Mouse (Mus musculus): ENCODE results near the gene Arhgap28.
"Not testable (repeated sequence)": the region's sequence is repeated elsewhere in the genome, so short reads cannot be mapped to it uniquely, and the experiment has no call there.

Arhgap28 gene

DNA sequence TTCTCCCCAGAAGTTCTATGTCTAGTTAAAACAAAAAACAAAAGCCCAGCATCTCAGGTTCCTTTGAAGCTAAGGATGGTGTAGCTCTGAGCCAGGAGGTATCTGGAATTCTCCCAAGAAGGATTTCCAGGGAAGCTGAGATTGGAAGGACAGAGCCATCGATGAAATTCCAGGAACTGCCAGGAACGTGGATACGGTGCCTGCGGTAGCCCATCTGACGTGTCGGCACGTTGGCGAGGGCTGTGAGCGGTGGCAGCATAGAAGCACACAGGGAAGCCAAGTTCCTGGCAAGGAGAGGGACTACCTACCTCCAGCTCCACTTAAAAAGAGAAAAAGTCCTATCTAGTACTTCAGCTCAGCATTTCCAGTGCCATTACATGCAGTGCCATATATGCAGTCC, 115.8 kb downstream of the Arhgap28 start:
- no peak for DNase-seq (ENCODE audit: low read depth, low spot score)

DNA sequence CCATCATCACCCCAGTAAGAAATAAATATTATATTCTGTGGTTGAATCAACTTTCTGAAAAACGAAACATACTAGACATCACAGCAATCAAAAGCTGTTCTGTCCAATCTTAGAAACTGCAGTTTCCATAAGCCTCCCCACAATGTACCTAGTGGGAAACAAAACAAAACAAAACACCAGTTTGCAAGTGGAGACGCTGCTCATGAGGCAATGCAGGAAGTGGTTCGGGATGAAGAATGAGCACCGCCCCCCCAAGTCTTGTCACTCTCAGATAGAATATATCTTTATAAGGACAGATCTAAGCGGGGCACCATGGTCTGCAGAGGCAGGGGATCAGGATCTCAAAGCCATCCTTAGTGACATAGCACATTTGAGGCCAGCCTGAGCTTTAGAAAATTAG, 117.6 kb downstream of the Arhgap28 start:
- DNase-seq (ENCODE audit: low read depth, low spot score) = no peak

DNA sequence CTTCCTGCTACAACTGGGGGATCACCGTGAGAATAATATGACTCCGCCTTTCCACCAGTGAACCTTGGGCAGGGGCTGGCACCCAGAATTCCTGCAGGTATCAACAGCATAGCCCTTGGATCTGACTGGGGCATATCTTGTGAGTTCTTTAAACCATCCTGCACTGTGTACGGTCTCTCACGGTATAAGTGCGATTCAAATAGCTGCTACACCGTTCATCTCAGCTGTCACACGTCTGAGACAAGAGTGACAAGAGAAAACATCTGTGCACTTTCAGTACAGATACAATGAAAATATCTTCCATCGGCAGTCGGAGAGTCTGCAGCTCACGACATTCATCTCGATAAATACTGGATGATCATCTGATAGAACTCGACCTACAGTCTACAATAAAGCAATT, 126.3 kb downstream of the Arhgap28 start:
- DNase-seq (ENCODE audit: low read depth, low spot score) = no peak

DNA sequence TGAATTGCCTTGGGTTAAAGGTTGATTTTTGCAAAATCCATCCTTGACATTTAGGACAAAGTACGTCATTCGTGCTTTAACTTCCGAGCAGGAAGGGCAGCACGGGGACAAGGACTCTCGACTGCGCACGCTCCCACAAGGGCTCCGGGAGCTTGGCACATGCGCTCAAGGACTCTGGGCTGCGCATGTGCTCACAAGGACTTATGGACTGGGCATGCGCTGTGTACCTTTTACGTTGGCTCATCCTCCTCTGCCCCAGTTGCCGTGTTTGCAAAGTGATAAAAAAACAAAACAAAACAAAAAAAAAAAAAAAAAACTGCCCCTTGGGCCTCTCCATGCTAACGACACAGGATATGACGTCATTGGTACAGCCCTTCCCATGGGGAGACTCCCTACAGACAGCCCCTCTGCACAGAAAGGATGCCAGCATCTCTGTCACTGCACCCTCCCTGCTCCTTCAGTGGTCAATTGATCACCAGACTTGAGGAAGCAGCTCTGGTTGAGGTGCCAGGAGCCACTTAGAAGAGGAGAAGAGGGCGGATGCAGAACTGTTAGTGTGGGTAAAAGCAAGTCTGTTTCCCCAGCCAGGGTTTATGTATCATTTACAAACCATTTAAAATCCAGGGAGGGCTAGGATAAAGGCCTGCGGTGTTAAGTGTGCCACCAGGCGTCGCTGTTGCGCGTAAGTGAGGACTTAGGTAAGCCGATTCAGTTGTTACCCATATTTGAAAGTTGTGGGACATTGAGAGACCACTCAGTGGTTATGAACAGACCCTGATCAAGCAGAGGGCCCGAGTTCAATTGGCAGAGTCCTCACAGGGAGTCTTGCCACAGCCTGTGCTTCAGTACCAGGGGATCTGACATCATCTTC, 134.0 kb downstream of the Arhgap28 start:
- peak; percentile 61 for DNase-seq (ENCODE audit: low read depth, low spot score)

DNA sequence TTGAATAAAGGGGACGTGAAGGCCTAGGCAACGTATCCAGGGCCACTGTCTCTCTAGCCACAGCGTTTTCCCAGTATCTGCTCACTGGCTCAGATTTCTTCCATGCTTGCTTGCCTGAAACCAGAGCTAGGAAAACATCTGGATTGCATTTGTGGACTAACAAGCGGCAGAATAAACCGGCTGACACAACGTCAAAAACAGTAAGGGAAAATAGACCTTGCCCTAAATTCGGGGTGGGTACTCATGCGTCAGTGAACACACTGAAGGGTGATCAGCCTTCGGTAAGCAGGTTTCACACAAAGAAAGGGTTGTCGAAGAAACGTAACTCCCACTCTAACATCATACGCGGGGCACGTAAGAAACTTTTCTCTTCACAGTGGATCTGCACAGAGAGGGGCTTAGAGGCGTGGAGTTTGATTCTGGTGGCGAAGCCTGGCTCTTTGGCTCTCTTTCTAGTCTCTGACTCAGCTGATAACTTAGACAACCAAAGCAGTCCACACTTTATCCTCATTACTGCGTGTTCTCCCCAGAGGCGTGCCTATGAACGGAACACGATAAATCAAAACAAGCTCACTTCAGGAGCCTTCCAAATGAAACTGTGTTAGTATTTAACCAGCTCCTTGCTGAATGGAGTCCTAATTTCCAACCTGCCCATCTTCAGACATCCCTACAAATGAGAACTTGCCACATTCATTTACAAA, 137.2 kb downstream of the Arhgap28 start:
- DNase-seq (ENCODE audit: low read depth, low spot score) = peak; percentile 45

DNA sequence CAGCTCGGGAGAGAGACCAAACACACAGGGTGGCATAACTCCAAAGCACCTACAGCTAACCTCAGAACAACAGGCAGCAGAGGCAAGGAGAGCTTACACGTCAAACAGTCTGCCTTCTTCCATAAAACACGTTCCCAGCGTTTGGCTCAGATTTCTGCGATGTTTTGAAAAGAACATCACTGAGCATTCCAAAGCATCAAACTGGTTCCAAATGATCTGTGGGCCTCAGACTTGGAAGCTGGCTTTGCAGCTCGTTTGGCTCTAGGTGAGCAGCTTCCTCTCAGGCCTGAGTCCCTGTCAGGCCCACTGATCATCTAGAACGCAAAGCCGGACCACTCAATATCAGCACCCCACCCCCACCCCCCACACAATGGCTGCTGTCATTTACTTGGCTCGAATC, 137.9 kb downstream of the Arhgap28 start:
- no peak for DNase-seq (ENCODE audit: low read depth, low spot score)

DNA sequence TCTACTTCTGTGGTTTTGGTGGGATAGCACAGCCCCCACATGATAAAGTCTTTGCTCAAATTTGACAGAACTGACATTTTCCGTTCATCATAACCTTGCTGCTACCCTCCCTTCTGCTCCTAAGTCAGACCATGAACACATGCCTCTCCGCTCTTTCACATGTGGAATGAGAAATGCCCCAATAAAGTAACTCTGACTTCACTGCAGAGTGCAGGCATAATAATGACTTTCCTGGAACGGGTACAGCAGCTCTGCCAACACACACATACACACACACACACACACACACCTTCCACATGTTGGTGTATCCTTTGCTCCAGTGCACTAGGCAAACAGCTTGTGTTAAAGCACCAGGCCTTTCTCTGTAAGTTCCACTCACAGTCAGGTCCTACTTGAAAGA, 139.0 kb downstream of the Arhgap28 start:
- DNase-seq (ENCODE audit: low read depth, low spot score) = no peak

DNA sequence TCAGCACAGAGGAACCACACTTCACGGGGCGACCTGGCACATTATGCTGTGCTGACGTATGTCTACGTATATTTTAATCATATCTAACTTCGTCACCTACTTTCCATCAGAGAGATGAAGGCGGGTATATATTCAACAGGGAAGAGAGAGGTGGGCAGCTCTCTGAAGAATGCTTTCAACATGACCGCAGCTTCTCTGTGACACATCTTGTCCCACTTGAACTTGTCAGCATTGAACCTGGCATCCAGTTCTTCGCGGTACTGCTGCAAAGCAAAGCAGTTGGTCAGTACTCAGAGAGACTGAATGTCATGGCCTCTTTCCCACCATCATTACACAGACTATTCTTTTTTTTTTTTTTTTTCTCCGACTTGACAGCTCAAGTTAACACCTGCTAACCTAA, 139.6 kb downstream of the Arhgap28 start:
- no peak for DNase-seq (ENCODE audit: low read depth, low spot score)

DNA sequence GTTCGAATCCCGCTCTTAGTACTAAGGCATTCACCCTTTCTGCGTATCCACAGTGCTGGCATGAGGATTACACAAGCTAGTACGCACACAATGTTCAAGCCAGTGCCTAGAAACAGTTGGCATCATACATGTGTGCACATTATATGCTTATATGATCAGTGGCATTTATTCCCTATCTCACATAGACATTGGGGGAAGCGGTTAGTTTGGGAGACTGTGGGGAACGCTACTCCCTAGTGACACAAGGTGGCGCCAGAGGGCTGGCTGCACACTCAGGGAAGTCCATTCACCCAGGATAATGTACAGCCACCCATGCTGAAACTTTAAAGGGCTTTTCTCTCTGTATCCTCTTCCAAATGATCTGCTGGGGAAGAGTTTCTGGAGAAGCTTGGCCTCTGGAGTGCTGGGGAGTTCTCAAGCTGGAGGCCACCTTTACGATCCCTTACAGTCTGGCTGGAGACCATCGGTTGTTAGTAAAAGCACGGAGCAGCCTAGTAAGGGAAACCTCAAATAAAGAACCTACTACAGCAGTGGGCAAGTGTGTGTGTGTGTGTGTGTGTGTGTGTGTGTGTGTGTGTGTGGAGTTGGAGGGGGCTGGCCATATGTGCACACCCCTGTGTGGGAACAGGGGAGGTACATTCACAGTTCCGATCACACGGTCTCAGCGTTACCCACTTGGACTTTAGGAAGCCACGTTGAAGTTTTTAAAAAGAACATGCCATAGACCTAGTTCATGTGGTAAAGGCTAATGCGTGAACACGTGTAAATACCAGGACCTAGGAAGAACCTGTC, 142.0 kb downstream of the Arhgap28 start:
- DNase-seq (ENCODE audit: low read depth, low spot score) = peak; percentile 56

DNA sequence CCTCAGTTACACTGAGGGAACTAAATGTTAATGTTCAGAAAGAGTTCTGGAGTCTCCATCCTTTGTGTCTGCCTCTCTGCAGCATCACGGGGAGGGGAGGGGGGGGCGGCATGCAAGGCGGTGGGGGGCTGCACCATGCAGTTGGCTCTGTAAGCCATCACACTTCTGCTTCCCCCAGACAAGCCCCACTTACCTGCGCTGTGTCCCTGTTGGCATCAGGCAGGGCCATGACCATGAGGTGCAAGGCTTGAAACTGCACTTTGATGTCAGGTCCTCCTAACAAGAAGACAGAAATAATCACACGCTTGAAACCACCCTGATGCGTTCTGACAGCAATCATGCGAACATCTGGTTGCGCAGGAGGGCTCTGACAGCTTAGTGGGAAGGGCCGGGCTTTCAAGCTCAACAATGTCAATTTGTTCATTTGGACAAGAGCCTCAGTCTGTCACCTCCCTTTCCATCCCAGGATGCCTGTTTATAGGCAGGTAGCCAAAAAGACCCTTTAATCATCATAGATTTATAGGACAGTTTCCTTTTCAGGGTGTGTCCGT, 142.8 kb downstream of the Arhgap28 start:
- no peak for DNase-seq (ENCODE audit: low read depth, low spot score)

DNA sequence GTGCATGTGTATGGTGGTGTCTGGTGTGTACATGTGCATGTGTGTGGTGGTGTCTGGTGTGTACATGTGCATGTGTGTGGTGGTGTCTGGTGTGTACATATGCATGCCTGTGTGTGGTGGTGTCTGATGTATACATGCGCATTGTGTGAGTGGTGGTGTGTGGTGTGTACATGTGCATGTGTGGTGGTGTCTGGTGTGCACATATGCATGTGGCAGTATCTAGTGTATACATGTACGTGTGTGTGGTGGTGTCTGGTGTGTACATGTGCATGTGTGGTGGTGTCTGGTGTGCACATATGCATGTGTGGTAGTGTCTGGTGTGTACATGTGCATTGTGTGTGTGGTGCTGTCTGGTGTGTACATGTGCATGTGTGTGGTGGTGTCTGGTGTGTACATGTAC, 162.4 kb downstream of the Arhgap28 start:
- not testable (repeated sequence) for DNase-seq (ENCODE audit: low read depth, low spot score)

DNA sequence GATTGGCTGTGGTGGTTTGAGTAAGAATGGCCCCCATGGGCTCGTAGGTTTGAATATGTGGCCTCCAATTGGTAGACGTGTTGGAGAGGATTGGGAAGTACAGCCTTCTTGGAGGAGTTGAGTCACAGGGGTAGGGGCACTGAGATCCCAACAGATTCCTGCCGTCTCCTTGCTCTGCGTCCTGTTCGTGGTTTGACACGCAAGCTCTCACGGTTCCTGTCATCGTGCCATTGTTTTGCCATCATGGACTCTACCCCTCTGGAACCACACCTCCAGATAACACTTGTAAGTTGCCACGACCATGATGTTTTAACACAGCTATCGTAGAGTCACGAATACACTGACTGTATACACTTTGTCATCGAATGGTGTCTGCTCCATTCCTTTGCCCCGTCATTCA, 165.0 kb downstream of the Arhgap28 start:
- no peak for DNase-seq (ENCODE audit: low read depth, low spot score)

DNA sequence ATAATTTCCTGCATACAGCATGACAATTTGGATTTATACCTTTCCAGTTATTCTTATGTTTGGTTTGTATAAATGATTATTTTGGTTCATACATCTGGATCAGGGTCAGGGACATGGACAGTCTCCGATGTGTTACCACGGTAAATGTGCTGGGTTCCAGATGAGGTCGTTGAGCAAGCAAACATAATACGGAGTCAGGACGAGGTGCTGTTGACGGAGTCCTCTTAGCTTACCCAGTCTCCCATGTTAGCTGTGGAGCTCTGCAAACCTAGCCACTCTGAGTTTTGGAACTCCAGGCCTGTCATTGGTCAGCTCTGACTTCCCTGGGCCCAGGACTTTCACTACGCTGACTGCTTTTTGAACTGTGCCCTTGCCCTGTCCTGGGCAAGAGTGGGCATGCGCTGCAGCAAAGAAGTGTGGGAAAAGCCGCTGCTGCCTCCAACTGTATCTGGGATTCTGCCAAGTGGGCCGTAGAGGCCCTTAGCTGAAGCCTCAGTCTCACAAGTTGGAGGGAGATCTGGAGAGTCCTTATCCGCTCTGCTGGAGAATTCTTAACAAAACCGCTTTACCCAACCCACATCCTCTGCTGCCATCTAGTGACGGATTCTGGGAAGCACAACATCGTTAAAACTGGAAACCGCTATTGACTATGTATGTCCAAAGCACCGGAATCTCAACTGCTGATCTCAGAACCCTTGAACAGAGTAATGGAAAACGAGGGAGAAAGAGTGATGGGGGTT, 166.4 kb downstream of the Arhgap28 start:
- peak; percentile 79 for DNase-seq (ENCODE audit: low read depth, low spot score)

DNA sequence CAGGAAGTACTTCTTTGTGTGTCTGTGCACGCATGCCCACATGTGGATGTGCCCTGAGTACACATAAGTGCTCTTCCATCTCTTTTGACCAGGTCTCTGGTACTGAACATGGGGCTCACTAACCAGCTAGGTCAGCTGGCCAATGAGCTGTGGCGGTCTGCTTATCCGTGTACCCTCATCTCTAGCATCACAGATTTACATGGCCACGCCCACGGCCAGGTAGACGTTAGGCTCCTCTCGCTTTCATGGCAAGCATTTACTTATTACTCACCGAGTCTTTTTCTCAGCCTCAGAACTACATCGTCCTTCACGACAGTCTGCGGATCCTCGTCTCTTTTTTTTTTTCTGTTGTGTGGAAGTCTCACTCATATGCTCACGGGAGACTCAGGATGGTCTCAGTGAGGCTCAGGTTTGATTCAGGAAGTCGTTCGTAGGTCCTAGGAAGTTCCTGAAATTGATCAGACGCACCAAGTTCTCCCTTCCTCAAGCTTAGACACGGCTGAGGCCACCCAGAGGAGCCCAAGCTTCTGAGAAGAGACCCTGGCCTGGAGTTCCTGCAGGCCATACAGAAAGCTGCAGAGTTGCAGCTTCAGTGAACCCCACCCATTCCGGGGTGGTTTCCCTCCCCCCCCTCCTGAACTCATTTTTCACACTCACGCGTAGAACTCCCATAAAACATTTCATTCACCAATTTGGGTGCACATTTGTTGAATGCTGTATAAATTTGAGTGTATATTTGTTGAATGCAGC, 167.6 kb downstream of the Arhgap28 start:
- DNase-seq (ENCODE audit: low read depth, low spot score) = no peak

DNA sequence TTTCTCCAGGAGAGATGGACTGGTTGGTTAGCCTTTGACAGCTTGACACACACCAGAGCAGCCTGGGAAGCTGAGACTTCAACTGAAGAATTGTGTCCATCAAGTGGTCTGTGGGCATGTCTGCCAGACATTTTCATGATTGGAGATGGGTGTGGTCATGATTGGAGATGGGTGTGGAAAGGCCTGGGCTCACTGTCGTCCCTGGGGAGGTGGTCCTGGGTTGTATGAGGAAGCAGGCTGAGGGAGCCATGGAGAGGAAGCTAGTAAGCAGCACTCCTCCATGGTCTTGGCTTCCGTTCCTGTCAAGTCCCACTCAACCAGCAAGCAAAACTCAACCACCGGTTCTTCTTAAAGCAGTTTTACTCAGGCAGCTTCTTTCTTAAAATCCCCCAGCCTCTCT, 176.5 kb downstream of the Arhgap28 start:
- DNase-seq (ENCODE audit: low read depth, low spot score) = no peak

DNA sequence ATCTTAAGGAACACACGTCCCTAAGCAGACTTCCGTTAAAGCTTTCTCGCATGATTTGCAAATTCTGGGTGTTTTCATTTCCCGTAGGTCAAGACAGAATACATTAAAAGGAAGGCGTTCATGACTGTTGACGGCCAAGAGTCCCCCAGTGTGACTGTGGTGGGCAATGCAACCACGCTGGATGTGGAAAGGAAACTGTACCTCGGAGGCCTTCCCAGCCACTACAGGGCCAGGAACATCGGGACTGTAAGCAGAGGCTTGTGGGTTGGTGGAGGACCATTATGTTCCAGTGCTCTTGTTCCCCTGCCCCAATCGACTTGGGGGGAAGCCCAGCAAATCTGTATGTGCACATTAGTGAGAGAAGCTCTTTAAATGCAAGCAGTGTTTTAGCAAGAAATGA, 187.0 kb downstream of the Arhgap28 start:
- no peak for DNase-seq (ENCODE audit: low read depth, low spot score)

DNA sequence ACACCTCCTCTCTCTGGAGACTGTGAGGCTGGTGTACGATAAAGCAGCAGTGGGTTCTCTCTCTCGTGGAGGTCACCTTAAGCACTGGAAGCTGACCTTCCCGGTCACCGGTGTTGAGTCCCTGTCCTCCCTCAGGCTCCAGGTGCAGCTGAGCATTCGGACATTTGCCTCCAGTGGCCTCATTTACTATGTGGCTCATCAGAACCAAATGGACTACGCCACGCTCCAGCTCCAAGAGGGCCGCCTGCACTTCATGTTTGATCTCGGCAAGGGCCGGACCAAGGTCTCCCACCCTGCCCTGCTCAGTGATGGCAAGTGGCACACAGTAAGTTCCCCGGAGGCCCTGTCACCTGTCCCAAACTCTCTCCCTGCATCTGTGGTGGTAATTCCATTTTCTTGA, 188.2 kb downstream of the Arhgap28 start:
- no peak for DNase-seq (ENCODE audit: low read depth, low spot score)

DNA sequence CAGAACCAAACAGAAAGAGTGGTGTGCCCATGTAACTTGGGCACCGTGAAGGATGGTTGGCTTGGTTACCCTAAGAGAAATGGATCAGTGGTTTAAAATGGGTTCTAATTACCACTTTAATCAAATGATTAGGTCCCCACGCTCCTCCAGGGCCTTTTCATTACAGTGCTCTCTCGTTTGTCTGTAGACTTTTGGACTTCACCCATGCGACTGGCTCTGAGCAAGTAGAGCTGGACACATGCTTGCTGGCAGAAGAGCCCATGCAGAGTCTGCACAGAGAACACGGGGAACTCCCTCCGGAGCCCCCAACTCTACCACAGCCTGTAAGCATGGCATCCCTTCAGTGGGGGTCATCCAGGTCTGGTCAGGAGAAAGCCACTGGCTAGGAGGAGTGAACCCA, 190.3 kb downstream of the Arhgap28 start:
- DNase-seq (ENCODE audit: low read depth, low spot score) = no peak

DNA sequence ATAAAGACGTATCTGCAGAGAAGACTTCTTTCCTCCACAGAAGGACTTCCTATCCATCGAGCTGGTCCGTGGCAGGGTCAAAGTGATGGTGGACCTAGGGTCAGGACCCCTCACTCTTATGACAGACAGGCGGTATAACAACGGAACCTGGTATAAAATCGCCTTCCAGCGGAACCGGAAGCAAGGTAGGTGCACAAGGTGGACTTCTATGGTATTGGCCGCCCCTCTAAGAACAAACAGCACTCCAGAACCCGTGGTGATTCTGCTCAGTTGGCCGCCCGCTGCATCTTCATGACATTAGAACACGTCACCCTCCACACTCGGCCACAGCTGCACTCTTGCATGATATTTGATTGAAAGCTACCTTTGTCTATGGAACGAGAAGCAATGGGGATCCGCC, 194.7 kb downstream of the Arhgap28 start:
- no peak for DNase-seq (ENCODE audit: low read depth, low spot score)
